Mouse (Mus musculus): Measurements from ENCODE around the gene Sh3bp5. TPM values are rescaled to one million over a fixed set of nuclear protein-coding genes. Genes with fewer than 3 reads are reported as not detected.

Sh3bp5 gene
- polyA plus RNA-seq, 1 experiment, result 8.7 TPM

DNA sequence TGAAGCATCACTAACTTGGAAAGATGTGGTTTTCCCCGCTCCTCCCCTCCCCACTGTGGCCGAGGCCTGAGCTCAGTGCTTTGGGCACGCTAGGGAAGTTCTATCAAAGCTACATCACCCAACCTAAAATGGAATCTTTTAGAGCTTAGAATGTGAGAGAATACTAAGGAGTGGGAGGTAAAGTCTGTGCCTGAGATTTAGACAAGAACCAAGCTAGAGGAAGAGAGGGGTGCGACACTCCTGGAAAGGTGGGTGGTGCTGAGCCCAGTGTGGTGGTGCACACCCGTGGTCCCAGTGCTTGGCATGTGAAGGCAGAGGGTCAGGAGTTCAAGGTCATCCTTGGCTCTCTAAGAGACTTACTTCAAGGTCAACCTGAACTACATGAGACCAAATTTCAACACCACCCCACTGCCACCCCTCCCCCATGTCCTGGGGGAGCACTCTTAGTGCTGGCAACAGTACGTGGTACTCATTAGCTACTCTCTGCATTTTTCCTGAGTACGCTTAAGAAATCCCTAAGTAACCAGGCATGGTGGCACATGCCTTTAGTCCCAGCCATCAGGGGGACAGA is 40.2 kb downstream of the Sh3bp5 start:
- Histone ChIP-seq H3K79me2 (ENCODE audit: control insufficient read depth, insufficient read depth) (no peaks in the 10 kb centered on the region), H3K79me3 (ENCODE audit: low read depth) (no peaks in the 10 kb centered on the region), H3ac (ENCODE audit: control insufficient read depth, insufficient read length, low read depth) (no peak overlapping the region), H3K4me3 (ENCODE audit: insufficient read depth, poor library complexity, severe bottlenecking) (no peak overlapping the region), H3K36me3 (ENCODE audit: control insufficient read depth, insufficient read depth) (no peaks in the 10 kb centered on the region), H3K27me3 (ENCODE audit: control insufficient read depth, insufficient read depth, insufficient read length) (no peaks in the 10 kb centered on the region)
- no peak for TF ChIP-seq MYOD1 (IDR thresholded peaks at IDR 0.05; ENCODE audit: control insufficient read depth, insufficient read length, low read depth)
- no peak for TF ChIP-seq MYOG (IDR thresholded peaks at IDR 0.05; ENCODE audit: control insufficient read depth, extremely low read depth, insufficient read length)
- no peak for TF ChIP-seq CTCF (IDR thresholded peaks at IDR 0.05; ENCODE audit: control insufficient read depth, insufficient read depth, insufficient read length)

GRCm38 (mm10) chr14:31394822-31395532 is 40.9 kb downstream of the Sh3bp5 start:
- Histone ChIP-seq H3K36me3 (ENCODE audit: control insufficient read depth, insufficient read depth) (no peaks in the 10 kb centered on the region), H3K27me3 (ENCODE audit: control insufficient read depth, insufficient read depth, insufficient read length) (no peaks in the 10 kb centered on the region), H3K79me3 (ENCODE audit: low read depth) (no peaks in the 10 kb centered on the region), H3ac (ENCODE audit: control insufficient read depth, insufficient read length, low read depth) (no peak overlapping the region), H3K79me2 (ENCODE audit: control insufficient read depth, insufficient read depth) (no peaks in the 10 kb centered on the region), H3K4me3 (ENCODE audit: insufficient read depth, poor library complexity, severe bottlenecking) (no peak overlapping the region)
- no peak for TF ChIP-seq MYOG (IDR thresholded peaks at IDR 0.05; ENCODE audit: control insufficient read depth, extremely low read depth, insufficient read length)
- TF ChIP-seq FOSL1 (IDR thresholded peaks at IDR 0.05; ENCODE audit: insufficient read depth, low read length, poor library complexity, severe bottlenecking), result no peak

DNA sequence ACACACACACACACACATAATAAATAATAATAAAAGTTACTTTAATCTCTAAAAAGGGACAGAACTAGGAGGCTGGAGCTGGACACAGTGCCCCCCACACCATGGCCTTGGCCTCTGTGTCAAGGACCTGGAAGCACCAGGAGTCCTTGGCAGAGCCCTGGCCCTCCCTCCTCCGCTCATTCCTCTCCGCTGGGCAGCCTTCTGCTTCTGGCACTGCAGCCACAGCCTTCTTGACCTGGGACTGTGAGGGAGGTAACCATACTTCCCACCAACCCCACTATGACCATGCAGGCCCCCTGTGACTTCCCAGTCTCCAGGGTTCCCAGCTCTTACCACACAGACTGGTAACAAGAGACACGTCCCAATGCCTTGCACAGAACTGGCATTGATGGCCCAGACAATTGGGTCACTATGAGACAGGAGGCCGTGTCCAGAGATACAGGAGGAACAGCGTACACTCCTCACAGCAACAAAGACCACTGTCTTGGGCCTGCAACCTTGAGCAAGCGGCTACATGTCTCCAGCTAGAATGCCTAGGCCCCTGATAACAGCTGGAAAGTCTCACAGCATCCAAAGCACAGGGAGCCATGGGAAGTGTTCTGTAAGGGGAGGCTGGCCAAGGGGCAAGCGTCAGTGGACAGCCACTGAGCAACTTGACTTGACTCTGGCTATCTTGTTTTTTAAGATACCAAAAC is 41.8 kb downstream of the Sh3bp5 start:
- Histone ChIP-seq H3K79me3 (ENCODE audit: low read depth) (no peaks in the 10 kb centered on the region), H3K4me3 (ENCODE audit: insufficient read depth, poor library complexity, severe bottlenecking) (no peak overlapping the region), H3K27me3 (ENCODE audit: control insufficient read depth, insufficient read depth, insufficient read length) (no peaks in the 10 kb centered on the region), H3K36me3 (ENCODE audit: control insufficient read depth, insufficient read depth) (no peaks in the 10 kb centered on the region), H3K79me2 (ENCODE audit: control insufficient read depth, insufficient read depth) (no peaks in the 10 kb centered on the region), H3ac (ENCODE audit: control insufficient read depth, insufficient read length, low read depth) (no peak overlapping the region)
- TF ChIP-seq CTCF (IDR thresholded peaks at IDR 0.05; ENCODE audit: control insufficient read depth, insufficient read depth, insufficient read length) (no peak), FOSL1 (IDR thresholded peaks at IDR 0.05; ENCODE audit: insufficient read depth, low read length, poor library complexity, severe bottlenecking) (no peak), USF1 (IDR thresholded peaks at IDR 0.05; ENCODE audit: low read depth) (no peak), MAX (IDR thresholded peaks at IDR 0.05) (no peak), MYOG (IDR thresholded peaks at IDR 0.05; ENCODE audit: control insufficient read depth, extremely low read depth, insufficient read length) (no peak), MYOD1 (IDR thresholded peaks at IDR 0.05; ENCODE audit: control insufficient read depth, insufficient read length, low read depth) (no peak), CEBPB (IDR thresholded peaks at IDR 0.05; ENCODE audit: low read depth) (no peak)

- Histone ChIP-seq H3ac (ENCODE audit: control insufficient read depth, insufficient read length, low read depth) (no peak overlapping the region), H3K79me3 (ENCODE audit: low read depth) (no peaks in the 10 kb centered on the region), H3K27me3 (ENCODE audit: control insufficient read depth, insufficient read depth, insufficient read length) (no peaks in the 10 kb centered on the region), H3K79me2 (ENCODE audit: control insufficient read depth, insufficient read depth) (no peaks in the 10 kb centered on the region), H3K36me3 (ENCODE audit: control insufficient read depth, insufficient read depth) (no peaks in the 10 kb centered on the region), H3K4me3 (ENCODE audit: insufficient read depth, poor library complexity, severe bottlenecking) (no peak overlapping the region)
- TF ChIP-seq MAX (IDR thresholded peaks at IDR 0.05) (no peak), FOSL1 (IDR thresholded peaks at IDR 0.05; ENCODE audit: insufficient read depth, low read length, poor library complexity, severe bottlenecking) (no peak), USF1 (IDR thresholded peaks at IDR 0.05; ENCODE audit: low read depth) (no peak), CEBPB (IDR thresholded peaks at IDR 0.05; ENCODE audit: low read depth) (no peak), MYOD1 (IDR thresholded peaks at IDR 0.05; ENCODE audit: control insufficient read depth, insufficient read length, low read depth) (no peak), CTCF (IDR thresholded peaks at IDR 0.05; ENCODE audit: control insufficient read depth, insufficient read depth, insufficient read length) (no peak), MYOG (IDR thresholded peaks at IDR 0.05; ENCODE audit: control insufficient read depth, extremely low read depth, insufficient read length) (no peak)
These were observed 42.4 kb downstream of the Sh3bp5 start for GRCm38 (mm10) chr14:31393546-31393890.

GRCm38 (mm10) chr14:31392873-31393545 is 42.9 kb downstream of the Sh3bp5 start:
- H3ac ChIP-seq (ENCODE audit: control insufficient read depth, insufficient read length, low read depth), result no peak overlapping the region
- H3K79me2 ChIP-seq (ENCODE audit: control insufficient read depth, insufficient read depth), result no peaks in the 10 kb centered on the region
- H3K79me3 ChIP-seq (ENCODE audit: low read depth), result no peaks in the 10 kb centered on the region
- no peak for TF ChIP-seq CEBPB (IDR thresholded peaks at IDR 0.05; ENCODE audit: low read depth)
- TF ChIP-seq MYOG (IDR thresholded peaks at IDR 0.05; ENCODE audit: control insufficient read depth, extremely low read depth, insufficient read length), result no peak
- no peak for TF ChIP-seq MYOD1 (IDR thresholded peaks at IDR 0.05; ENCODE audit: control insufficient read depth, insufficient read length, low read depth)
- no peak for TF ChIP-seq MAX (IDR thresholded peaks at IDR 0.05)
- TF ChIP-seq CTCF (IDR thresholded peaks at IDR 0.05; ENCODE audit: control insufficient read depth, insufficient read depth, insufficient read length), result no peak
- TF ChIP-seq USF1 (IDR thresholded peaks at IDR 0.05; ENCODE audit: low read depth), result no peak
- TF ChIP-seq FOSL1 (IDR thresholded peaks at IDR 0.05; ENCODE audit: insufficient read depth, low read length, poor library complexity, severe bottlenecking), result no peak
- H3K36me3 ChIP-seq (ENCODE audit: control insufficient read depth, insufficient read depth), result no peaks in the 10 kb centered on the region
- no peaks in the 10 kb centered on the region for H3K27me3 ChIP-seq (ENCODE audit: control insufficient read depth, insufficient read depth, insufficient read length)
- no peak overlapping the region for H3K4me3 ChIP-seq (ENCODE audit: insufficient read depth, poor library complexity, severe bottlenecking)
